Mouse (Mus musculus): Measurements from ENCODE around the gene Lig3. TPM values are rescaled to one million over a fixed set of nuclear protein-coding genes. Genes with fewer than 3 reads are reported as not detected.

Lig3 gene
- polyA plus RNA-seq (2014; fragmentation: Nextera tagmentation; extraction: Ambion mirVana): 29.6 and 31.7 TPM in 2 replicates

GRCm38 (mm10) chr11:82780983-82781903 lies at the start of gene Lig3:
Gene Lig3 (plus strand): TSS chr11:82781108.
- peak; percentile 93 for DNase-seq (ENCODE audit: low spot score)
- Histone ChIP-seq H3K9me3 (ENCODE audit: control insufficient read depth, low read length) (no peaks in the 10 kb centered on the region), H3K27me3 (replicated peaks; ENCODE audit: control insufficient read depth, insufficient read depth, low read length) (no peaks in the 10 kb centered on the region), H3K4me2 (peak within 1 kb of the TSS; percentile 92), H3K9ac (ENCODE audit: low read depth, low read length) (peak within 1 kb of the TSS; percentile 93), H3K4me3 (ENCODE audit: low read depth, low read length) (peak within 1 kb of the TSS; percentile 89), H3K27ac (ENCODE audit: low read depth, low read length) (peak within 1 kb of the TSS; percentile 91), H3K36me3 (ENCODE audit: control insufficient read depth, insufficient read depth, low read length) (peaks cover 9% of the 10 kb centered on the region), H3K4me1 (replicated peaks; ENCODE audit: control insufficient read depth, insufficient read depth, low read length) (peaks cover 16% of the 10 kb centered on the region)
- under 1% methylated on average over 82 of the region's 90 CpGs for WGBS
- peak; percentile 92 for ATAC-seq (replicated peaks; ENCODE audit: low FRiP score)

GRCm38 (mm10) chr11:82734227-82734626 lies 46.7 kb upstream of the Lig3 start:
- H3K27ac ChIP-seq (ENCODE audit: low read depth, low read length): no peak overlapping the region
- H3K9ac ChIP-seq (ENCODE audit: low read depth, low read length): no peak overlapping the region
- ATAC-seq (replicated peaks; ENCODE audit: low FRiP score): no peak
- no peaks in the 10 kb centered on the region for H3K4me1 ChIP-seq (replicated peaks; ENCODE audit: control insufficient read depth, insufficient read depth, low read length)
- H3K4me2 ChIP-seq: no peak overlapping the region
- H3K27me3 ChIP-seq (replicated peaks; ENCODE audit: control insufficient read depth, insufficient read depth, low read length): no peaks in the 10 kb centered on the region
- no peaks in the 10 kb centered on the region for H3K9me3 ChIP-seq (ENCODE audit: control insufficient read depth, low read length)
- H3K36me3 ChIP-seq (ENCODE audit: control insufficient read depth, insufficient read depth, low read length): no peaks in the 10 kb centered on the region
- no peak for DNase-seq (ENCODE audit: low spot score)
- no peak overlapping the region for H3K4me3 ChIP-seq (ENCODE audit: low read depth, low read length)

- Histone ChIP-seq H3K4me3 (ENCODE audit: low read depth, low read length) (no peak overlapping the region), H3K9ac (ENCODE audit: low read depth, low read length) (no peak overlapping the region), H3K27me3 (replicated peaks; ENCODE audit: control insufficient read depth, insufficient read depth, low read length) (no peaks in the 10 kb centered on the region), H3K4me1 (replicated peaks; ENCODE audit: control insufficient read depth, insufficient read depth, low read length) (no peaks in the 10 kb centered on the region), H3K9me3 (ENCODE audit: control insufficient read depth, low read length) (no peaks in the 10 kb centered on the region), H3K36me3 (ENCODE audit: control insufficient read depth, insufficient read depth, low read length) (no peaks in the 10 kb centered on the region), H3K4me2 (no peak overlapping the region), H3K27ac (ENCODE audit: low read depth, low read length) (no peak overlapping the region)
- no peak for DNase-seq (ENCODE audit: low spot score)
- no peak for ATAC-seq (replicated peaks; ENCODE audit: low FRiP score)
Observed at GRCm38 (mm10) chr11:82739006-82739405, 41.9 kb upstream of the Lig3 start.

DNA sequence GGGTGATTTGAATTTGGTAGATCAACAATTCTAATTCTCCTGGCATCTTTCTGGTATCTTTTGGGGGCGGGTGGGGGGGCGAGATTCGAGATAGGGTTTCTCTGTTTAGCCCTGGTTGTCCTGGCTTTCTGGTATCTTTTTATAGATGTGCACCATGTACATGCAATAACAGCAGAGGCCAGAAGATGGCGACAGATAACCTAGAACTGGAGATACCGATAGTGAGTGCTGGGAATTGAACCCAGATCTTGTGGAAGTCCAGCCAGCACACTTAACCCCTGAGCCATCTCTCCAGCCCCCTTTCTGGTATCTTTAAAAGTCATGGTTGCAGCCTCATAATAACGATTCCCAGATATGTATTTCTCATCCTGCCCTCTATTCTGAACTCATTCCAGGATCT lies 34.8 kb upstream of the Lig3 start:
- H3K4me3 ChIP-seq (ENCODE audit: low read depth, low read length): no peak overlapping the region
- 27% methylated on average over 6 of the region's 6 CpGs for WGBS
- no peaks in the 10 kb centered on the region for H3K27me3 ChIP-seq (replicated peaks; ENCODE audit: control insufficient read depth, insufficient read depth, low read length)
- DNase-seq (ENCODE audit: low spot score): no peak
- no peak overlapping the region for H3K27ac ChIP-seq (ENCODE audit: low read depth, low read length)
- H3K36me3 ChIP-seq (ENCODE audit: control insufficient read depth, insufficient read depth, low read length): no peaks in the 10 kb centered on the region
- no peak overlapping the region for H3K4me2 ChIP-seq
- no peaks in the 10 kb centered on the region for H3K9me3 ChIP-seq (ENCODE audit: control insufficient read depth, low read length)
- no peak for ATAC-seq (replicated peaks; ENCODE audit: low FRiP score)
- H3K9ac ChIP-seq (ENCODE audit: low read depth, low read length): no peak overlapping the region
- H3K4me1 ChIP-seq (replicated peaks; ENCODE audit: control insufficient read depth, insufficient read depth, low read length): no peaks in the 10 kb centered on the region; the same call in 1 of the 2 replicates

DNA sequence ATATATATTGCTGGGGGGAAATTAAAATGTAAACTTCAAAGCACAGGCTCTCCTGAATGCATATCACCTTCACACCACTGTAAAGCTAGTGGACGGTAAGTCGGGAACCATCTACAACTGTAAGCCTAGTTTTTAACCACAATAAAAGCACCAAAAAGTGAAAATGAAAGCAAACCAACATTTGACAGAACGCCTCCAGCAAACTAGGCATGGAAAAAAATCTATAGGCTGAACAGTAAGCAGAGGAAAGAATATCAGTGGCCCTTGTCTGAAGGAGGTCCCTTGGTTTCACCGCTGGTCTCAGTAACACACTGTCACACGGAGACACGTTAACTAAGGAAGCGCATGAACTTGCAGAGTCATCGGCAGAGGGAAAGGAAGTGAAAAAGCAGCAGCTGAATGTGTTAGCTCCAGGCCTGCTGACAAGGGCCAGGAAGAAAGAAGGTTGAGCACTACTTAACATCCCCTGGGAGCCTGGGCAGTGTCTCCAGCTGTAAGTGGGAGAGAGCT lies 34.0 kb upstream of the Lig3 start:
- DNase-seq (ENCODE audit: low spot score) (peak; percentile 39), ATAC-seq (replicated peaks; ENCODE audit: low FRiP score) (peak; percentile 73)
- Histone ChIP-seq H3K27me3 (replicated peaks; ENCODE audit: control insufficient read depth, insufficient read depth, low read length) (no peaks in the 10 kb centered on the region), H3K36me3 (ENCODE audit: control insufficient read depth, insufficient read depth, low read length) (no peaks in the 10 kb centered on the region), H3K9me3 (ENCODE audit: control insufficient read depth, low read length) (no peaks in the 10 kb centered on the region), H3K4me2 (peak overlapping the region; percentile 54), H3K4me1 (replicated peaks; ENCODE audit: control insufficient read depth, insufficient read depth, low read length) (no peaks in the 10 kb centered on the region; the same call in 1 of the 2 replicates), H3K9ac (ENCODE audit: low read depth, low read length) (0 out of 2 replicates have a peak overlapping the region, but pooled peaks have one; percentile 40), H3K27ac (ENCODE audit: low read depth, low read length) (peak overlapping the region; percentile 43; the same call in 1 of the 2 replicates), H3K4me3 (ENCODE audit: low read depth, low read length) (peak overlapping the region; percentile 14; the same call in 1 of the 2 replicates)
- 45% methylated on average over 8 of the region's 8 CpGs for WGBS

- H3K4me2 ChIP-seq: no peak overlapping the region
Observed at GRCm38 (mm10) chr11:82752349-82753115, 28.4 kb upstream of the Lig3 start.

DNA sequence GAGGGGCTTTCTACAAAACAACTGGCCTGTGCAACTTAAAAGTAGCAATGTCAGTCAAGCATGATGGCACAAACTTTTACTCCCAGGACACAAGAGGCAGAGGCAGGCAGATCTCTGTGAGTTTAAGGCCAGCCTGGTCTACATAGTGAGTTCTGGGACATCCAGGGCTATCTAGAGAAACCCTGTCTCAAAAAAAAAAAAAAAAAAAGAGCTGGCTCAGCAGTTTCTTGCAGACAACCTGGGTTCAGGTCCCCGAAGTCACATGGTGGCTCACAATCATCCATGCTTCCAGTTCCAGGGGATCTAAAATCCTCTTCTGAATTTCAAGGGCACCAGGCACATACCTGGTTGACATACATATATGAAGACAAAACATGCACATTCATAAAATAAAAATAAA lies 25.0 kb upstream of the Lig3 start:
- no peaks in the 10 kb centered on the region for H3K36me3 ChIP-seq (ENCODE audit: control insufficient read depth, insufficient read depth, low read length)
- WGBS: 80% methylated on average over 1 of the region's 1 CpGs
- no peak overlapping the region for H3K27ac ChIP-seq (ENCODE audit: low read depth, low read length)
- no peak overlapping the region for H3K4me3 ChIP-seq (ENCODE audit: low read depth, low read length)
- DNase-seq (ENCODE audit: low spot score) (no peak), ATAC-seq (replicated peaks; ENCODE audit: low FRiP score) (no peak)
- no peak overlapping the region for H3K4me2 ChIP-seq
- H3K27me3 ChIP-seq (replicated peaks; ENCODE audit: control insufficient read depth, insufficient read depth, low read length): no peaks in the 10 kb centered on the region
- no peaks in the 10 kb centered on the region for H3K9me3 ChIP-seq (ENCODE audit: control insufficient read depth, low read length)
- H3K9ac ChIP-seq (ENCODE audit: low read depth, low read length): no peak overlapping the region
- no peaks in the 10 kb centered on the region for H3K4me1 ChIP-seq (replicated peaks; ENCODE audit: control insufficient read depth, insufficient read depth, low read length)

More at GRCm38 (mm10) chr11:82752349-82753115, 28.4 kb upstream of the Lig3 start:
- H3K36me3 ChIP-seq (ENCODE audit: control insufficient read depth, insufficient read depth, low read length): no peaks in the 10 kb centered on the region
- no peak overlapping the region for H3K9ac ChIP-seq (ENCODE audit: low read depth, low read length)
- ATAC-seq (replicated peaks; ENCODE audit: low FRiP score): no peak
- H3K4me1 ChIP-seq (replicated peaks; ENCODE audit: control insufficient read depth, insufficient read depth, low read length): no peaks in the 10 kb centered on the region
- WGBS: 73% methylated on average over 6 of the region's 6 CpGs
- no peak overlapping the region for H3K27ac ChIP-seq (ENCODE audit: low read depth, low read length)
- H3K4me3 ChIP-seq (ENCODE audit: low read depth, low read length): no peak overlapping the region
- no peaks in the 10 kb centered on the region for H3K27me3 ChIP-seq (replicated peaks; ENCODE audit: control insufficient read depth, insufficient read depth, low read length)
- DNase-seq (ENCODE audit: low spot score): no peak
- no peaks in the 10 kb centered on the region for H3K9me3 ChIP-seq (ENCODE audit: control insufficient read depth, low read length)

GRCm38 (mm10) chr11:82762286-82762829 lies 18.6 kb upstream of the Lig3 start:
- Histone ChIP-seq H3K27me3 (replicated peaks; ENCODE audit: control insufficient read depth, insufficient read depth, low read length) (no peaks in the 10 kb centered on the region), H3K4me1 (replicated peaks; ENCODE audit: control insufficient read depth, insufficient read depth, low read length) (peaks cover 15% of the 10 kb centered on the region), H3K36me3 (ENCODE audit: control insufficient read depth, insufficient read depth, low read length) (no peaks in the 10 kb centered on the region), H3K9ac (ENCODE audit: low read depth, low read length) (no peak overlapping the region), H3K9me3 (ENCODE audit: control insufficient read depth, low read length) (no peaks in the 10 kb centered on the region), H3K4me3 (ENCODE audit: low read depth, low read length) (no peak overlapping the region), H3K4me2 (no peak overlapping the region), H3K27ac (ENCODE audit: low read depth, low read length) (no peak overlapping the region)
- WGBS: 79% methylated on average over 6 of the region's 6 CpGs
- ATAC-seq (replicated peaks; ENCODE audit: low FRiP score): no peak
- DNase-seq (ENCODE audit: low spot score): no peak

Data from liver, embryonic 11.5 days (tissue).